Mouse (Mus musculus) neural tube, embryonic 12.5 days (tissue): Measurements from ENCODE around the gene Ankef1. TPM values are rescaled to one million over a fixed set of nuclear protein-coding genes. Genes with fewer than 3 reads are reported as not detected.
A peak's percentile ranks its signal among the peaks of the same experiment; 100 is the strongest.

ENCODE experiments used
- ATAC-seq: fragments of 200-750 bp; cut with Nextera tagmentation; 2 replicates; pipeline ENCODE4 v1.8.0; 2017; ENCODE audit warnings: low read depth, mild to moderate bottlenecking, moderate TSS enrichment, moderate library complexity; ENCODE audit not compliant: low FRiP score
- H3K27ac ChIP-seq: fragments of 300-500 bp; sonication (generic); 2 replicates; pipeline ENCODE4 v1.5.1; 2016
- H3K27me3 ChIP-seq: fragments of 300-500 bp; sonication (generic); replicated peaks from 2 replicates; pipeline ENCODE4 v1.6.1; 2016; ENCODE audit warnings: mild to moderate bottlenecking
- H3K36me3 ChIP-seq: fragments of 300-500 bp; sonication (generic); 2 replicates; pipeline ENCODE4 v1.6.1; 2016; ENCODE audit warnings: mild to moderate bottlenecking
- H3K4me1 ChIP-seq: fragments of 300-500 bp; sonication (generic); 2 replicates; pipeline ENCODE4 v1.6.1; 2016
- H3K4me2 ChIP-seq: fragments of 300-500 bp; sonication (generic); replicated peaks from 2 replicates; pipeline ENCODE4 v1.6.1; 2016; ENCODE audit warnings: mild to moderate bottlenecking
- H3K4me3 ChIP-seq: fragments of 300-500 bp; sonication (generic); 2 replicates; pipeline ENCODE4 v1.5.1; 2016
- H3K9ac ChIP-seq: fragments of 300-500 bp; sonication (generic); 2 replicates; pipeline ENCODE4 v1.6.1; 2016; ENCODE audit warnings: mild to moderate bottlenecking
- H3K9me3 ChIP-seq: fragments of 300-500 bp; sonication (generic); 2 replicates; pipeline ENCODE4 v1.6.1; 2016; ENCODE audit warnings: mild to moderate bottlenecking
- WGBS: fragments of 180-500 bp; shearing (Covaris S2); methylation state at CpG from one replicate; pipeline ENCODE4 v1.1.7; 2016; 5-methylcytosine and 5-hydroxymethylcytosine counted together
- polyA plus RNA-seq: library from polyadenylated mRNA; unstranded; fragments of >200 nt; fragmentation: Nextera tagmentation; extraction: Ambion mirVana; gene quantifications from 2 replicates; pipeline ENCODE4 v1.2.1, GENCODE M21; 2016

Gene Ankef1
- polyA plus RNA-seq, 1 experiment from 2014 or later, result 0.44 TPM

DNA sequence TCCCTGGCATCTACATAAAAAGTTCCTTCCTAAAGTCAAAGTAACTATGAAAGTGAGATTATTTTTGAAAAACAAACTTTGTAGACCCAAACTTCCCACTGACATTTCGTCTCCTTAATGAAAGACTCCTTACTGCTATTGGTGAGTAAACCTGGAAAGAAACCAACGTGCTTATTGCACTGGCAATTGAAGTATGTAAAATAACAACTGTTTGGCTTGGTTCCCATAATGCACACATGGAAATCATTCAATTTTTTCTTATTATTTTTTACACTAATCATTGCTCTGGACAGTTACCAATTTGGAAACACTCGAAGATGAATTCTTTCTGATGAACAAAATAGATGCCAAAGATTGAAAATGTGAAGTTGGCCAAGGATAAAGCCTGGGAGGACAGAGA is 12.1 kb downstream of the Ankef1 start:
- no peak for ATAC-seq
- no peak overlapping the region for H3K4me2 ChIP-seq
- no peaks in the 10 kb centered on the region for H3K36me3 ChIP-seq
- H3K27ac ChIP-seq, result no peak overlapping the region
- no peaks in the 10 kb centered on the region for H3K9me3 ChIP-seq
- no peaks in the 10 kb centered on the region for H3K27me3 ChIP-seq
- no peak overlapping the region for H3K4me3 ChIP-seq
- 86% methylated on average over 3 of the region's 3 CpGs for WGBS
- peaks cover 7% of the 10 kb centered on the region for H3K4me1 ChIP-seq
- no peak overlapping the region for H3K9ac ChIP-seq

DNA sequence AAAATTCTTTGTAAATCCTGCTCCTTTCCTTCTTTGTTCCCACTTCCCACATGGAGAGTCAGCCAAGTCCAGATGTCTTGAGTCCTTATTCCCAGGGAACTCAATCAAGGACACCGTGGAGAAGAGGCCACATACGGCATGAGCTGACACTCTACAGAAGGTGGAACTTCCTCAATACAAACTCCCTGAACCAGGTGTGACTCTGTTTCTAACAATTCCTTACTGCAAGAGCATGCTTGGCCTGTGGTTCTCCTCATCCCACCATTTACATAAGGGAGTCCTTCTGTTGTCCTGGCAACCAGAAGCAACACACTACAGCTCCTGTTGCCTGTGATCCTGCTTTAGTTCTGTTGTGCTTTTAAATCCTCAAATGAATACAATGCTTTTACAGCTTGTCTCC is 13.8 kb downstream of the Ankef1 start:
- Histone ChIP-seq H3K4me1 (peaks cover 7% of the 10 kb centered on the region), H3K4me2 (no peak overlapping the region), H3K36me3 (no peaks in the 10 kb centered on the region), H3K9ac (no peak overlapping the region), H3K9me3 (no peaks in the 10 kb centered on the region), H3K27ac (no peak overlapping the region), H3K4me3 (no peak overlapping the region), H3K27me3 (no peaks in the 10 kb centered on the region)
- no peak for ATAC-seq
- WGBS, result 79% methylated on average over 2 of the region's 2 CpGs

DNA sequence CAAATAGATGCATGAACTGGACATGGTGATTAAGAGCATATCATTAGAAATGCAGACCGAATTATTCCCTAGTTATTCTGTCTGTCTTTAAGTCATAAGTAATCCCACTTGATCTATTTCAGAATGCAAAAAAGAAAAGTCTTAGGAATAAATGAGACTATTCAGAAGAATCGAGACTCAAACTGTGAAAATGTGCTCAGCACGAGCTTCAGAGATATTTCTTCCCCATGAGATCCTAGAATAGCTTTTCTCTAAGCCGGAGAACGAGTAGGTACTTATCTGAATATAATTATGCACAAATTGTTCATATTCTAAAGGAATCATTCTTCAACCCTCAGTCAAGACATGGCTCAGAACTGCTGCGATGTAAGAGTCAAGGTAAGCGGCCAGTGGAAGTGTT is 27.2 kb downstream of the Ankef1 start:
- no peaks in the 10 kb centered on the region for H3K9me3 ChIP-seq
- H3K27ac ChIP-seq, result no peak overlapping the region
- no peaks in the 10 kb centered on the region for H3K4me1 ChIP-seq
- WGBS, result 88% methylated on average over 7 of the region's 7 CpGs
- H3K27me3 ChIP-seq, result no peaks in the 10 kb centered on the region
- no peak overlapping the region for H3K4me2 ChIP-seq
- no peak overlapping the region for H3K9ac ChIP-seq
- ATAC-seq, result no peak
- H3K36me3 ChIP-seq, result no peaks in the 10 kb centered on the region
- H3K4me3 ChIP-seq, result no peak overlapping the region

DNA sequence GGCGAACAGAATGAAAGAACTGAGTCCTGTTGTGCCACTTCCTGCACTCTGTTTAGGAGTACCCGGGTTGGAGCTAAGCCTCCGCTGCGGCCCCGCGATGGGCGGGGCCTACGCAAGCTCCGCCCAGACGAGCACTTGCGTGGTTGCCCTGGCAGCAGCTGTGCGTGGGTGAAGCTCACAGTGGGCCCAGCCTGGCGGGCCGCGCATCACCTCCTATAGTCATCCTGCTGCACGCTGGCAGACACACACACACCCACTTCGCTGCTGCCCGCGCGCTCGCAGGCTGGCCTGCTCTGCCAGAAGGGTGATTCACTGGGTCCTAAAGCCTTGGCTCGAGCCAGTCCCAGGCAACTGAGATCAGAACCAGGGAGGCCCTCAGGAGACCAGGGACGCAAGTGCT is 30.3 kb downstream of the Ankef1 start:
- H3K27me3 ChIP-seq, result no peaks in the 10 kb centered on the region
- no peaks in the 10 kb centered on the region for H3K36me3 ChIP-seq
- peak; percentile 100 for ATAC-seq
- H3K4me3 ChIP-seq, result peak overlapping the region; percentile 44
- H3K27ac ChIP-seq, result no peak overlapping the region
- H3K9me3 ChIP-seq, result no peaks in the 10 kb centered on the region
- peak overlapping the region; percentile 68 for H3K4me2 ChIP-seq
- H3K9ac ChIP-seq, result peak overlapping the region; percentile 61
- under 1% methylated on average over 23 of the region's 23 CpGs for WGBS
- H3K4me1 ChIP-seq, result no peaks in the 10 kb centered on the region

DNA sequence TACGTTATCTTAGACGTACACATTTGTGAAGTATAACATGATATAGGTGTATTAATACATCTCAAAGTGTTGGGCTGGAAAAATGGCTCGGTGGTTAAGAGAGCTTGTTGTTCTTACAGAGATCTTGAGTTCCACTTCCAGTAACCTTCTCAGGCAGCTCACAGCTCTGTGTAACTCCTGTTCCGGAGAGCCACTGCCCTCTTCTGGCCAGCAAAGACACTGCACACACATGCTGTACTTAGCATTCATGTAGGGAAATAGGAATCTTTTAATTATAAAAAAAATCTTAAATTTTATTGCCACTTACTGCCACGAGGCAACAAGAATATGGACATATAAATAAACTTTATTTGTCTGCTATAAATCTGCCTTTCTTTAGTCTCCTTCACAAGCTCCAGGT is 56.3 kb downstream of the Ankef1 start:
- Histone ChIP-seq H3K27me3 (no peaks in the 10 kb centered on the region), H3K27ac (no peak overlapping the region), H3K36me3 (no peaks in the 10 kb centered on the region), H3K4me2 (no peak overlapping the region), H3K9ac (no peak overlapping the region), H3K4me1 (no peaks in the 10 kb centered on the region), H3K4me3 (no peak overlapping the region), H3K9me3 (no peaks in the 10 kb centered on the region)
- 69% methylated on average over 5 of the region's 5 CpGs for WGBS
- no peak for ATAC-seq

DNA sequence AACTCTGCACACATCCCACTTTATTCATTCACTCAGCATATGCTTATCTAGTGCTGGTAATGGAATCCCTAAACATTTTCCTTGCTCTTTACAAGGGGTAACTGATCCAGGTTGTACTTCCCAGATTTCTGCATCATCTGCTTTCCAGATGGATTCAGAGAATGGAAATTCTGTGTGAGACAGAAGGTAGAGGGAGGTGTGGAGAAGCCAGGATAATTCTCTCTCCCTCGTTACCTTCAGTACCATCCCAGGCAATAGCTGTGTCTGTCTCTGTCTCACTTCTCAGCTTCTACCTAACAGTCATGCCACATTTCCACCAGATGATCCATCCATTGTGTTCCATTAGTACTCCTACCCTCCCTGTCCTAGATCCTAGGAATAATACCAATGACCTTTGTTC is 60.6 kb downstream of the Ankef1 start:
- no peak overlapping the region for H3K9ac ChIP-seq
- H3K9me3 ChIP-seq, result no peaks in the 10 kb centered on the region
- no peak overlapping the region for H3K4me2 ChIP-seq
- H3K27ac ChIP-seq, result no peak overlapping the region
- H3K36me3 ChIP-seq, result no peaks in the 10 kb centered on the region
- H3K4me3 ChIP-seq, result no peak overlapping the region
- WGBS, result 87% methylated on average over 1 of the region's 1 CpGs
- H3K27me3 ChIP-seq, result no peaks in the 10 kb centered on the region
- H3K4me1 ChIP-seq, result no peaks in the 10 kb centered on the region
- no peak for ATAC-seq

DNA sequence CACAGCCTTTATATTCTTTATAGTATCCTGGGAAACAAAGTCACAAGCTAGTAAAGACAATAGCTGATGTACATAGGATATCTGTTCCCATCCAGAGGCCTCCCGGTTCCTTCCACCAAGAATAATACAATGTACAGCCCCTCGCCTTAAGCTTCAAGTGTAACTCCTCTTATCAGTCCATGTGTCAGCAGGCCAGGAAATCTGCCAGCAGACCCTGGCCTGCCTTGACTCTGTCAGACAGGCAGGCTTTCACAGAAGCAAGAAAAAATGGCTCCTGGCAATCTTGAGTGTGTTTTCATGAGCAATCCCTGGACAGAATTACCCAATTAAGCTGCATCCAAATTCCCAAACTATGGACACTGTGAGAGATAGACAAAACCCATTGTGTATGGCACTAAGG is 69.1 kb downstream of the Ankef1 start:
- no peak overlapping the region for H3K9ac ChIP-seq
- no peak overlapping the region for H3K27ac ChIP-seq
- no peaks in the 10 kb centered on the region for H3K4me1 ChIP-seq
- no peak overlapping the region for H3K4me2 ChIP-seq
- no peak for ATAC-seq
- no peaks in the 10 kb centered on the region for H3K36me3 ChIP-seq
- H3K9me3 ChIP-seq, result no peaks in the 10 kb centered on the region
- WGBS, result 86% methylated on average over 2 of the region's 2 CpGs
- H3K27me3 ChIP-seq, result no peaks in the 10 kb centered on the region
- H3K4me3 ChIP-seq, result no peak overlapping the region

DNA sequence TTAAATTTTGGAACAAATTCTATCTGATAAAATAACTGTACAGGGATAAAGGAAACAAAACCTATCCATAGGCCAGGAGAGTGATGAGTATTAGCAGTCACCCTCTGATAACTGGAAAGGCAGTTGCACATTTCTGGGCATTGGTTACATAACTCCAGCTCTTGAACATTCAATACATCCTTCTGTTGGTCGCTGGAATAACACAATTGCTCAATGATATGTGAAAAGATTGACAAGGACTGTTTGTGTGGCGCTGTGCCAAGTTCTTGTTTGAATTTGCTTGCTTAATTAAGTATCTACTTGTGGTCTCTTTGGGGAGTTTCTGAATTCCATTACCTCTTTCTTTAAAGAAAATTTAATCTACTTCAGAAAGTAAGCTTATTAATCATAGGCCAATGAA is 81.1 kb downstream of the Ankef1 start:
- no peak overlapping the region for H3K4me2 ChIP-seq
- H3K4me1 ChIP-seq, result no peaks in the 10 kb centered on the region
- H3K27me3 ChIP-seq, result no peaks in the 10 kb centered on the region
- H3K36me3 ChIP-seq, result no peaks in the 10 kb centered on the region
- 67% methylated on average over 2 of the region's 2 CpGs for WGBS
- H3K27ac ChIP-seq, result no peak overlapping the region
- no peak overlapping the region for H3K9ac ChIP-seq
- no peak overlapping the region for H3K4me3 ChIP-seq
- H3K9me3 ChIP-seq, result no peaks in the 10 kb centered on the region
- ATAC-seq, result no peak

DNA sequence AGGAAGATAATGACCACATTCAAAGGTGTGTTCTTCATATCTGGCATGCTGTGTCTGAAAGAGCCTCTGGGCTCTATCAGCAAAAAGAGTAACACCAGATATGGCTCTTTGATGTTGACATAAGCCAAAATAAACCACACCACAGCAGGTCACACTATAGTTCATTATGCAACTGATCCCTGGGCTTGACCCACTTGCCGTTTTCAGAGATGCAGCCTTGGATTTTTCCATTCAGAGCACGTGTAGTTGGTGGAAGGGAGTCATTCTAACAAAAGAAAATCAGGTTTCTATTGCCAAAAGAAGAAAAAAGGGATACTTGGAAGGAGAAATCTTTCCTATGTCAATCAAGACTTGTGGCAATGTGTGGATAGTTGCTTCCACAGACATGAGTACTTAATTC is 87.1 kb downstream of the Ankef1 start:
- 54% methylated on average over 2 of the region's 2 CpGs for WGBS
- Histone ChIP-seq H3K4me2 (no peak overlapping the region), H3K9ac (no peak overlapping the region), H3K27ac (no peak overlapping the region), H3K27me3 (no peaks in the 10 kb centered on the region), H3K4me1 (no peaks in the 10 kb centered on the region), H3K36me3 (no peaks in the 10 kb centered on the region), H3K4me3 (no peak overlapping the region), H3K9me3 (no peaks in the 10 kb centered on the region)
- ATAC-seq, result no peak

DNA sequence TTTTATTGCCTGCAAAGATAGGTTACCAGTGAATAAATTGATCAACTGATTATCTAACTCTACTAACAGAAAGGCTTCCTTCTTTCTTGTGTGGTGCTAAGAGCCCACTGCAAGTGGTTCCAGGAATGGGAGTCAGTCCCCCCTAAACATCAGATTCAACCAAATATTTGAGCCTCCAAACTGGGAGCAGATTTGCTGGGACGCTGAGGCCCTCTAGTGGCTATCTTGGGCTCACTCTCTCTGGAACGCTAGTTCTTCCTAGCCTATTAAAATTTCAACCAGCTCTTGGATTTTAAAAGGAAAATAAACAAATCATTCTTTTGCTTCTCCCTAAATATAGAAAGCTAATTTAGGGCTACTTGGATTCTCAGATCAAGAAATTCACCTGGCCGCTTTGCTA is 94.7 kb downstream of the Ankef1 start:
- H3K9me3 ChIP-seq, result no peaks in the 10 kb centered on the region
- no peak overlapping the region for H3K27ac ChIP-seq
- H3K9ac ChIP-seq, result no peak overlapping the region
- no peak overlapping the region for H3K4me2 ChIP-seq
- no peaks in the 10 kb centered on the region for H3K36me3 ChIP-seq
- no peaks in the 10 kb centered on the region for H3K4me1 ChIP-seq
- 25% methylated on average over 3 of the region's 3 CpGs for WGBS
- H3K4me3 ChIP-seq, result no peak overlapping the region
- ATAC-seq, result peak; percentile 68; the same call in 1 of the 2 replicates
- H3K27me3 ChIP-seq, result no peaks in the 10 kb centered on the region

DNA sequence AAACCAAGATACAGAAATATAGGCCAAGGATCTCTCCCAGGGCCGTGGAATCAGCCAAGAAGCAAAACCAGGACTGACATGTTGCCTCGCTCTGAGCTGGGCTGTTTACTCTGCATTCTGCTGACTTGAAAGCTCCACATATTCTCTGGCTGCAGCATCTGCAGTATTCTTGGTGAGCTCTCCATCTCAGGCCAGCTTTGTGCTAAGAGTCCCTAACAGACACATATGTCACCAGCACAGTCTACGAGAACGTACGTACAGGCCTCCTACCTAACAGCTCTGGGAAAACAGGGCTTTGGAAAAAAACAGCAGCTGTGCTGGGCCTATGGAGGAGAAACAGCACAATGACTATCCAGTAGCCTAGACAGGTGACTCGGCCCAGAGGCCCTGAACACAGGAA is 97.0 kb downstream of the Ankef1 start:
- no peaks in the 10 kb centered on the region for H3K4me1 ChIP-seq

DNA sequence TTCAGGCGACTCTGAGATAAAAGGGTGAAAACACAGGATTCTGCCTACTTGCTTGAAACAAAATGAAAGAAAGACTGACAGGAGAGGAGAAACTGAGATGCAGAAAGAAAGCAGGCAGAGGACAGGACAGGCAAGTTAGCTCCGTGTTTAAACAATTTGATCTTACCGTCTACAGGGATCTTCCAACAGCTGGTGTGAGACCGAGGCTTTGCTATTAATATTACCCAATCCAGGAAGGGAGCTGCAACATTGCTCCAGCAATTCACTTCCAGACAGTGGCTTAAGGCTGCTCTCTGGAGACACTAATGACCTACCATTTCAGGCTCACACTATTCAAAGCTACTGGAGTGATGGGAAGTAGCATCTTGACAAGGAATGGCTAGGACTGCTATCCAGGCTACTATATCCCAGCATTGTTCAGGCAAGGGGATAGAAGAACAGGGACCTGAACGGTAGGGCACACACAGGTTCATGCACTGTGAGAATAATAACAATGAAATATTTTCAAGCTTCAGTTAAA is 99.0 kb downstream of the Ankef1 start:
- H3K27ac ChIP-seq, result no peak overlapping the region
- no peaks in the 10 kb centered on the region for H3K4me1 ChIP-seq
- H3K27me3 ChIP-seq, result no peaks in the 10 kb centered on the region
- H3K36me3 ChIP-seq, result no peaks in the 10 kb centered on the region
- no peaks in the 10 kb centered on the region for H3K9me3 ChIP-seq
- H3K4me3 ChIP-seq, result no peak overlapping the region
- H3K9ac ChIP-seq, result no peak overlapping the region
- no peak overlapping the region for H3K4me2 ChIP-seq
- no peak for ATAC-seq
- WGBS, result 82% methylated on average over 5 of the region's 5 CpGs

More for the DNA sequence above, 97.0 kb downstream of the Ankef1 start:
- Histone ChIP-seq H3K9ac (no peak overlapping the region), H3K27me3 (no peaks in the 10 kb centered on the region), H3K36me3 (no peaks in the 10 kb centered on the region), H3K27ac (no peak overlapping the region), H3K4me3 (no peak overlapping the region), H3K4me2 (no peak overlapping the region), H3K9me3 (no peaks in the 10 kb centered on the region)
- WGBS, result 86% methylated on average over 6 of the region's 6 CpGs
- ATAC-seq, result no peak

DNA sequence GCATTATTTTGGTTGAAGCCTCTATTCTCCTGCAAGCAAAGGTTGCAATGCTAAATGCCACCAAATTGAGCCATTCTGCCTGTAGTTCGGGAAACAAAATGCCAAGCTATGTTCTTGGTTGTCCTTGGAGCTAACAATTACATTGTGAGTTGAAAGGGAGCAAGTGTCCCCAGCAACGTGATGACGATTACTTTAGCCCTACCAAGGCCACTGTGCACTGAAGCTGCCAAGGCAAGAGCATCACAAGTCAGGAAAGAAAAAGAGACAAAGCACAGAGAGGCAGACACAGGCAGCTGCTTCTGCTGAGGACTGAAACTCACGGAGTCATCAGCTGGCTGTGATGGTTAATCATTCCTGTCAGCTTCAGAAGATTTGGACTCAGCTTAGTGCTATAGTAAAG is 99.5 kb downstream of the Ankef1 start:
- no peak for ATAC-seq

More for the DNA sequence above, 99.5 kb downstream of the Ankef1 start:
- Histone ChIP-seq H3K9ac (no peak overlapping the region), H3K4me3 (no peak overlapping the region), H3K27me3 (no peaks in the 10 kb centered on the region), H3K36me3 (no peaks in the 10 kb centered on the region), H3K4me1 (no peaks in the 10 kb centered on the region), H3K27ac (no peak overlapping the region), H3K9me3 (no peaks in the 10 kb centered on the region), H3K4me2 (no peak overlapping the region)
- 69% methylated on average over 4 of the region's 4 CpGs for WGBS
